Mouse (Mus musculus): Measurements from ENCODE around the gene Podxl2. TPM values are rescaled to one million over a fixed set of nuclear protein-coding genes. Genes with fewer than 3 reads are reported as not detected.

Gene Podxl2
- polyA plus RNA-seq, 1 experiment from 2014 or later, result 520 TPM

DNA sequence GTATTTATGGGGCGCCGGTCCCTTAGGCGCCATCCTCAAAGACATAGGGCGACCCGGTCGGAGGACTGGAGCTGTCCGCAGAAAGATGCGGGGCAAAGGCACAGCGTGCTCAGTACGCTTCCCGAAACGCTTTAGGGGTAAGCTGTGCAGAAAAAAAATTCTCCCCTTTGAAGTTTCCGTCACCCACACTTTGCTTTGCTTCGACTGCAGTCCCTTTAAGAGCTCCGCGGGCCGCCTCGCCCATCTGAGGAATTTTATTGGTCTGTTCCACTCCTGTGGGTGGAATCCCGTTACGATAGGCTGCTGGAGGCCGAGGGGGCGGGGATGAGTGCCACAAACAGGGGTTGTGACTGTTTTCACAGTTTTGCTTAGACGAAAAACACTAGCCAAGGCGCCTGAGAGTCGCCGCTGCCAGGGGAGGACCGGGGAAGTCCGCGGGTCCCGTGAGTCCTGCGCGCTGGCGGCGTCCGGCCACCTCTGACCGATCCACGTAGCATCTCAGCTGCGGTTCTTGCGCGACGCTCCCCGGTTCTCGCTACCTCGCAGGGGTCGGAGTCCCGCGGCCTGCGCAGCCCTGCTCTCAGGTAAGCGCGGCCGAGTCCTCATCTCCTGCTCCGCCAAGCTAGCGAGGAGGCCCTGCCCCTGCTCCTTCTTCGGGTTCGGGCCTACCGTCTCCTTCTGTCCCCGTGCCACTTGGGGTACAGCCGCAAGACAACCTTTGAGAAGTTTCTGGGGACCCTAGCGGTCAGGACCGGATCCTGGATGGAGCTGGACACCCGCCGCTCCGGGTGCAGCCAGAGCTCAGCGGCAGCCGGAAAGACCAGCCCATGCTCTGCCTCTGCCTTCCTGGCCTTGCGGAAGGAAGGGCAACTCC lies 27.3 kb upstream of the Podxl2 start, which contains the start of gene Tpra1:
Gene Tpra1 (plus strand): TSS at position 305 of the 874 bp plus-strand sequence.
- H3K36me3 ChIP-seq, result no peaks in the 10 kb centered on the region
- peak within 1 kb of the TSS; percentile 89 for H3K9ac ChIP-seq (replicated peaks)
- peak within 1 kb of the TSS; percentile 86 for H3K4me3 ChIP-seq (replicated peaks)
- peak; percentile 92 for ATAC-seq
- no peaks in the 10 kb centered on the region for H3K9me3 ChIP-seq
- peak within 1 kb of the TSS; percentile 86 for H3K27ac ChIP-seq
- peaks cover 51% of the 10 kb centered on the region for H3K4me1 ChIP-seq (replicated peaks)
- peak within 1 kb of the TSS; percentile 95 for H3K4me2 ChIP-seq (replicated peaks)
- no peaks in the 10 kb centered on the region for H3K27me3 ChIP-seq
- under 1% methylated on average over 66 of the region's 66 CpGs for WGBS

DNA sequence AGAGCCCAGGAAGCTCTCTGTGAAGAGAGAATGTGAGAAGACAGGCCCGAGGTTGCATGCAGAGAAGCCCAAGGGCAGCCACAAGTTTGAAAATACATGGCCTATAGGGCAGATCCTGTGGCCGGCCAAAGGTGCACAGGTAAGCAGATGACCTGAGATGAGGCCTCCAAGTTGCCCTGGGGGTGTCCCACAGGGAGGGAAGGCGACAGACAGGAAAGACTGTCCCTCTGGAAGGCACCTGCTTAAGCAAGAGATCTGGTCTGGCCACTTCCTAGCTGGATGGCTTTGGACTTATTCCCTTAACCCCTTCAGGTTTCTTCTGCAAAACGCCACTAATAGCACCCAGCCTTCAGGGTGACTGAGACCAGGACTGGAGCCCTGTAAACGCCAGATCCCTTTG lies 26.6 kb upstream of the Podxl2 start:
- H3K4me3 ChIP-seq (replicated peaks), result peak overlapping the region; percentile 86
- peak overlapping the region; percentile 95 for H3K4me2 ChIP-seq (replicated peaks)
- peaks cover 56% of the 10 kb centered on the region for H3K4me1 ChIP-seq (replicated peaks)
- H3K27me3 ChIP-seq, result no peaks in the 10 kb centered on the region
- ATAC-seq, result 0 out of 2 replicates have a peak, but pooled peaks have one; percentile 0
- peak overlapping the region; percentile 74 for H3K27ac ChIP-seq
- H3K36me3 ChIP-seq, result no peaks in the 10 kb centered on the region
- peak overlapping the region; percentile 75 for H3K9ac ChIP-seq (replicated peaks)
- no peaks in the 10 kb centered on the region for H3K9me3 ChIP-seq
- 12% methylated on average over 5 of the region's 5 CpGs for WGBS

DNA sequence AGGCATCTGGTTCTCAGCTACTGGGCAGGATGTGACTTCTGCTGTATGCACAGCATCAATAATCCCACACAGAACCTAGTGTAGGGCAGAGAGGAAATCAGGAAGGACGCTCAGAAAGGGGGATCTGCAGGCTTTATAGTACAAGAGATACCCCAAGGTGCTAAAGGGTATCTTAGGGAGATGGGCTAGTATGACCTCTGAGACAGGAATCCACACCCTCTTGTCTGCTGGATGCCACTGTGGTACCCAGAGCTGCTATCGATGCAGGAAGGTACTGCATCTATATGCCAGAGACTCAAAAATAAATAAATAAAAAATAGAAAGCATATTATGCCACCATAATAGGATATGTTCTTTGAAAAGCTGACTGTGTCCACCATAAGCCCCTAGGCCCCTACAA lies 24.8 kb upstream of the Podxl2 start:
- Histone ChIP-seq H3K27me3 (no peaks in the 10 kb centered on the region), H3K27ac (no peak overlapping the region), H3K4me1 (replicated peaks) (peaks cover 50% of the 10 kb centered on the region), H3K4me2 (replicated peaks) (no peak overlapping the region), H3K9ac (replicated peaks) (no peak overlapping the region), H3K4me3 (replicated peaks) (no peak overlapping the region), H3K9me3 (no peaks in the 10 kb centered on the region), H3K36me3 (peaks cover 10% of the 10 kb centered on the region; the same call in 1 of the 2 replicates)
- no peak for ATAC-seq
- 98% methylated on average over 2 of the region's 2 CpGs for WGBS

DNA sequence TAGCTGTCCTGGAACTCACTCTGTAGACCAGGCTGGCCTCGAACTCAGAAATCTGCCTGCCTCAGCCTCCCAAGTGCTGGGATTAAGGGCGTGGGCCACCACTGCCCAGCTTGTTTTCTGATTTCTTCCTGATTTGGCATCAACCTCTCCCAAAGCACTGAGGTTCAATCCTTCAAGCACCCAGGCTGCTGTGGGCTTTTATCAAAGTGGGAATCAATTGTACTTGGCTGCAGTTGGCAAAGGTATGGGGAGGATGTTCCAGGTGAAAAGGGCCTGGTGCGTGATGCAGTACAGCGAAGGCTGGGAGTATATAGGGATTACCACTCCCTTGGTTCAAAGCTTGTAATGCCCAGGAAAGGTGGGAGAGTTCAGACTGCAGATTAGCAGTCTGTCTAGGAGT lies 24.2 kb upstream of the Podxl2 start:
- no peak overlapping the region for H3K9ac ChIP-seq (replicated peaks)
- peaks cover 11% of the 10 kb centered on the region; the same call in 1 of the 2 replicates for H3K36me3 ChIP-seq
- H3K4me2 ChIP-seq (replicated peaks), result peak overlapping the region; percentile 88
- peaks cover 46% of the 10 kb centered on the region for H3K4me1 ChIP-seq (replicated peaks)
- ATAC-seq, result no peak
- no peaks in the 10 kb centered on the region for H3K27me3 ChIP-seq
- no peak overlapping the region for H3K4me3 ChIP-seq (replicated peaks)
- no peaks in the 10 kb centered on the region for H3K9me3 ChIP-seq
- 59% methylated on average over 4 of the region's 4 CpGs for WGBS
- H3K27ac ChIP-seq, result no peak overlapping the region

DNA sequence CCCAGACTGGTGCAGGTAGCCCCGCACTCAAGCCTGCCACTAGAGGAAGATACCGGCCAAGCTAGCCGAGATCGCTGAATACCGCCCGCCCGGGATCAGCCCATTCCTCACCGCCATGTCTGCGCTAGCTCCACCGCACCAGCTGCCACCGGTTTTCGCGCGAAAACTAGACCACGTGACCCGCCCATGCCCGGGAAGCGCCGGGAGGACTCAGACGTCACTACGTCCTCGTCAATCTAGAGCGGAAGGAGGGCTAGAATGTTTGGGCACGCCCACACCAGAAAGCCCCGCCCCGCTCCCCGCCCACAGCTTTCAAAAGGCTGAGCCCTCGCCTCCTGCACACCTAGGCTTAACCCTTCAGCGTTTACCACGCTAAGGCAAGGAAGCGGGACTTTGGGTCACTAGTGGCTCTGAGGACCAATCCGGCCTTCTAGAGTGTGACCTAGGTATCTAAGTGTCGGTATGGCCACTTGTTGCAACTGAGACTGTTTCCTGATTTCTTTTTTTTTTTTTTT lies 23.7 kb upstream of the Podxl2 start, which contains the start of gene Mcm2:
Gene Mcm2 (minus strand): TSS at position 247 of the 515 bp plus-strand sequence.
- under 1% methylated on average over 33 of the region's 33 CpGs for WGBS
- H3K4me2 ChIP-seq (replicated peaks), result peak within 1 kb of the TSS; percentile 88

DNA sequence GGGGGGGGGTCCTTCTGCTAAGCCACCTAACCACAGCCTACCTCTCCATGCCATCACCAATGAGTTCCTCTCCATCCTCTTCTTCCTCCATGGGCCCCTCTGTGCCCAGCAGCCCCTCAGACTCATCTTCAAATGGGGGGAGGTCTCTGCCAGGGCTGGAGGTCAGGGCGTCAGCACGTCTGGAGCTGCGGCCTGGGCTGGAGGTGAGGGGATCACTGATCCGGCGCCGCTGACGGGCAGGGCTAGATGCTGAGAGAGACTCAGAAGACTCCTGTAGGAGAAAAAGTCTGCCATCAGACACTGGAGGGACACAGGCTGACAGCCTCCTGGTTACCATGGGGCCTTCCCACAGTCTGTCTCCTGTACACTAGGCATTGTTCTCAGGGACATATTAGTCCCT lies 22.4 kb upstream of the Podxl2 start:
- H3K4me1 ChIP-seq (replicated peaks), result peaks cover 31% of the 10 kb centered on the region
- H3K9me3 ChIP-seq, result no peaks in the 10 kb centered on the region
- no peaks in the 10 kb centered on the region for H3K27me3 ChIP-seq
- H3K9ac ChIP-seq (replicated peaks), result peak overlapping the region; percentile 54
- no peak for ATAC-seq
- WGBS, result 71% methylated on average over 7 of the region's 7 CpGs
- peak overlapping the region; percentile 63 for H3K4me3 ChIP-seq (replicated peaks)
- peaks cover 22% of the 10 kb centered on the region for H3K36me3 ChIP-seq
- H3K4me2 ChIP-seq (replicated peaks), result peak overlapping the region; percentile 88
- no peak overlapping the region for H3K27ac ChIP-seq

More for the DNA sequence above, 23.7 kb upstream of the Podxl2 start, which contains the start of gene Mcm2:
- peak; percentile 73 for ATAC-seq
- Histone ChIP-seq H3K4me1 (replicated peaks) (peaks cover 41% of the 10 kb centered on the region), H3K9me3 (no peaks in the 10 kb centered on the region), H3K4me3 (replicated peaks) (peak within 1 kb of the TSS; percentile 63), H3K36me3 (peaks cover 11% of the 10 kb centered on the region; the same call in 1 of the 2 replicates), H3K9ac (replicated peaks) (peak within 1 kb of the TSS; percentile 81), H3K27ac (peak within 1 kb of the TSS; percentile 75), H3K27me3 (no peaks in the 10 kb centered on the region)

DNA sequence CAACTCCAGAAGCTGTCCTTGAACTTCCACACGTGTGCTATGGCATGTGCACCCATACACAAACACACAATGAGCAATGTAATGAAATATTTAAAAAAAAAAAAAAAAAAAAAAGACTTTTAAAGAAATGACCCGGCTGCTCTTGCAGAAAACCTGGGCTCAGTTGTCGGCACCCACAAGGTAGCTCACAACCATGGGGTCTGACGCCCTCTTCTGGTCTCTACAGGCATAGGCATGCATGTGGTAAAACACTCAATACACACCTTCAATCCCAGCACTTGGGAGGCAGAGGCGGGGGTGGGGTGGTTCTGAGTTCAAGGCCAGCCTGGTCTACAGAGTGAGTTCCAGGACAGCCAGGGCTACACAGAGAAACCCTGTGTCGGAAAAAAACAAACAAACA lies 21.1 kb upstream of the Podxl2 start:
- Histone ChIP-seq H3K4me2 (replicated peaks) (no peak overlapping the region), H3K4me1 (replicated peaks) (peaks cover 22% of the 10 kb centered on the region), H3K27ac (no peak overlapping the region), H3K9ac (replicated peaks) (no peak overlapping the region), H3K27me3 (no peaks in the 10 kb centered on the region), H3K4me3 (replicated peaks) (no peak overlapping the region), H3K9me3 (no peaks in the 10 kb centered on the region), H3K36me3 (peaks cover 35% of the 10 kb centered on the region)
- no peak for ATAC-seq
- 84% methylated on average over 6 of the region's 6 CpGs for WGBS

DNA sequence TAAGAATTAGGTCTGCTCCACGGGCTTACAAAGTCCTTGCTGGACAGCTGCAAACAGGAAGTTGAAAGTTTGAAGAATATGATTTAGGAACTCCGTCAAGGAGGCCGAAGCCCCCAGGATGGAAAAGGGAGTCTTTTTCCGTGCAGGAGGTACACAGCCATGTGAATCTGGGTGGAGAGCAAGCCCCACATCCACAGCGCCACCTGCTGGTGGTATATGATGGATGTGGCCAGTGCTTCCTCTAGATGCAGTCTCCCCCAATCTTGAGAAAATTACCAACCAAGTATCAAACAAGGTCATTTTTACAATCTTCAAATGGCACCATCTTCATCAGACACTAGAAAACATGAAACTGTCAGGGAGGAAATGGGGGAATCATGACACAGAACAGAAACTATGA lies 18.7 kb upstream of the Podxl2 start:
- Histone ChIP-seq H3K27me3 (no peaks in the 10 kb centered on the region), H3K4me2 (replicated peaks) (no peak overlapping the region), H3K36me3 (peaks cover 59% of the 10 kb centered on the region), H3K4me3 (replicated peaks) (no peak overlapping the region), H3K27ac (no peak overlapping the region), H3K9me3 (no peaks in the 10 kb centered on the region), H3K9ac (replicated peaks) (no peak overlapping the region), H3K4me1 (replicated peaks) (peaks cover 19% of the 10 kb centered on the region)
- ATAC-seq, result no peak
- WGBS, result 61% methylated on average over 5 of the region's 5 CpGs

DNA sequence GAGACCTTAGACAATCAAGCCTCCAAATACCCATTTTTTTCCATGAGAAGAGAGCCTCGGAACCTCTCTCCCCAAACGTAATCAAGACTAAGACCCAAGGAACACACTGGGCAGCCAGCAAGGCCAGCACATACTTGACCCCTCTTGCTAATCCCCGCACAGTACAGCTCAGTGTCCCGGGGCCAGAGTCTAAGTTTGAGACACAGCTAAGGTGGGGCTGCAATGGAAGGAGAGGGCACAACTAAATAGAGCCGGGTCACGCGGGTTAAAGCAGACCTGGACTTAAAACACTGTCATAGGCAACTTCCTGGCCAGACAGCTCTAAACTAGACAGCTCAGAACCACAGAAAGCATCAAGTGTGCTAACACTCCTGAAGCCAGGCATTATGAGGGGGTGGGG lies 16.0 kb upstream of the Podxl2 start:
- Histone ChIP-seq H3K4me3 (replicated peaks) (no peak overlapping the region), H3K9ac (replicated peaks) (no peak overlapping the region), H3K4me2 (replicated peaks) (no peak overlapping the region), H3K27ac (no peak overlapping the region), H3K27me3 (no peaks in the 10 kb centered on the region), H3K4me1 (replicated peaks) (peaks cover 8% of the 10 kb centered on the region), H3K36me3 (peaks cover 86% of the 10 kb centered on the region), H3K9me3 (no peaks in the 10 kb centered on the region)
- ATAC-seq, result no peak
- WGBS, result 82% methylated on average over 7 of the region's 7 CpGs

DNA sequence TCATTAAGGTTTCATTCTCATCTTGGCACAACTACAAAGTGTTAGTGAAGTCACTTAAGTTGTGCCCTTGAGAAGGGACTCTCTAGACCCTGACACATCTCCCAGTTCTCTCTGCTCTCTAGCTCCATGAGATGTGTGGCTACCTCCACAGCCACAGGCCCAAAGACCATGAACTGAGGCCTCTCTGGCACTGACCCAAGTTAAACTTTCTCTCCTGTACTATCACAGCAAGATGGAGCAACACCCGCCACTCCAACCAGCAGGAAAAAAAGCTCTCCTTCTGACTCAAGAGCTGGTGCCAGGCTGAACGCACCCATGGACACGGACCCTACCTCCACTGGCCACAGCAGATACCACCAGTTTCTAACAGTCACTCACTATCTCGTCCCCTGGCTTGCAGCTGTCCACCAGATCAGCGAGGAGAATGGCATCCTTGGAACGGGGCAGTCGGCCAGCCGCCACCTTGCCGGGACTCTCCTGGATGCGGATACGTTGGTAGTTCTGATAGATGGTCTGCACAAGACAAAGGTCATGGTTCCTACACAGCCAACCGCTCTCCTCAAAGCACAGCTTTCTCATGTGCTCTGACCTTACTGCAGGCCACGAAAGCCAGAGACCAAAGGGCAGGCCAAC lies 14.7 kb upstream of the Podxl2 start:
- Histone ChIP-seq H3K4me1 (replicated peaks) (peaks cover 8% of the 10 kb centered on the region), H3K9ac (replicated peaks) (no peak overlapping the region), H3K27me3 (no peaks in the 10 kb centered on the region), H3K36me3 (peaks cover 87% of the 10 kb centered on the region), H3K4me2 (replicated peaks) (no peak overlapping the region), H3K9me3 (no peaks in the 10 kb centered on the region), H3K4me3 (replicated peaks) (no peak overlapping the region), H3K27ac (no peak overlapping the region)
- 93% methylated on average over 13 of the region's 13 CpGs for WGBS
- no peak for ATAC-seq

DNA sequence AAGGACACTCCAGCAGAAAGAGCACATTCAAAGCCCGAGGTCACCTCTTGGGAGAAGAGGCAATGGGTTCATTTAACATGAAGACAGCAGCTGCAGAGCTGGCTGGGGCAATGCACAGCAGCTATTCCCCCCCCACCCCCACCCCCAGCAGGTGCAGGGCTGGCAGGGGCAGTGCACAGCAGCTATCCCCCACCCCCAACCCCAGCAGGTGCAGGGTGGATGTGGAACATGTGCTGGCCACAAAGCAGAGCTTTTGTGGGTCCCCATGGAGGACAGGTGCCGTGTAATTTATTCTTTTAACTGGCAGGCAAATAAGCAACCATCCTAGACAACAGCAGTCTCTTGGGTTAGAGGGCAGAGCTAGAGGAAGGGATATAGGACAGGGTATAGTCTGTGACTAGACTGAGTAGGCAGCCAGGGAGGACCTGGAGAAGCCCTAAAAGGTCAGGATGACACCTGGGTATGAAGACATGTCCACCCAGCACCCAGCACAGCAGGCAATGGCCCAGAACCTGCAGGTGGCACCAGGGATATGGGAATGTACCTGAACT lies 11.6 kb upstream of the Podxl2 start:
- no peak overlapping the region for H3K4me3 ChIP-seq (replicated peaks)
- peak; percentile 78 for ATAC-seq
- H3K4me1 ChIP-seq (replicated peaks), result peaks cover 12% of the 10 kb centered on the region
- H3K9ac ChIP-seq (replicated peaks), result no peak overlapping the region
- WGBS, result 52% methylated on average over 2 of the region's 2 CpGs
- H3K9me3 ChIP-seq, result no peaks in the 10 kb centered on the region
- H3K36me3 ChIP-seq, result peaks cover 82% of the 10 kb centered on the region
- H3K27ac ChIP-seq, result peak overlapping the region; percentile 57; the same call in 1 of the 2 replicates
- no peak overlapping the region for H3K4me2 ChIP-seq (replicated peaks)
- no peaks in the 10 kb centered on the region for H3K27me3 ChIP-seq

Measured in midbrain, embryonic 13.5 days (tissue).